Mouse (Mus musculus) stomach, postnatal 0 days (tissue): ENCODE measurements at regions not wholly inside any gene's neighbourhood (a gene's known extent, or its start where the extent isn't known, plus 50 kb on each side); places are given as distances from the start of the nearest gene placed in this dataset.

ENCODE experiments used
- ATAC-seq: fragments of 200-750 bp; cut with Nextera tagmentation; 2 replicates; pipeline ENCODE4 v1.8.0; 2017; ENCODE audit not compliant: low FRiP score, low TSS enrichment
- DNase-seq: peaks from one replicate; pipeline ENCODE4 v3.0.0-alpha.2; 2016; ENCODE audit warnings: low spot score
- H3K27ac ChIP-seq: fragments of 300-500 bp; sonication (generic); replicated peaks from 2 replicates; pipeline ENCODE4 v1.5.1; 2014; ENCODE audit warnings: mild to moderate bottlenecking, control low read depth
- H3K27me3 ChIP-seq: fragments of 300-500 bp; sonication (generic); 2 replicates; pipeline ENCODE4 v1.6.1; 2014; ENCODE audit warnings: low read length; ENCODE audit not compliant: control insufficient read depth, insufficient read depth
- H3K36me3 ChIP-seq: fragments of 300-500 bp; sonication (generic); 2 replicates; pipeline ENCODE4 v1.6.1; 2014; ENCODE audit warnings: low read length, mixed read lengths; ENCODE audit not compliant: control insufficient read depth, insufficient read depth
- H3K4me1 ChIP-seq: fragments of 300-500 bp; sonication (generic); replicated peaks from 2 replicates; pipeline ENCODE4 v1.6.1; 2014; ENCODE audit warnings: antibody characterized with exemption; ENCODE audit not compliant: control insufficient read depth, insufficient read depth
- H3K4me2 ChIP-seq: fragments of 300-500 bp; sonication (generic); replicated peaks from 2 replicates; pipeline ENCODE4 v1.6.1; 2014; ENCODE audit warnings: low read depth, mild to moderate bottlenecking, control low read depth, moderate library complexity
- H3K4me3 ChIP-seq: fragments of 300-500 bp; sonication (generic); 2 replicates; pipeline ENCODE4 v1.5.1; 2014; ENCODE audit warnings: low read depth, low read length, control low read depth
- H3K9ac ChIP-seq: fragments of 300-500 bp; sonication (generic); 2 replicates; pipeline ENCODE4 v1.6.1; 2014; ENCODE audit warnings: mild to moderate bottlenecking, low read length, control low read depth, mixed read lengths
- H3K9me3 ChIP-seq: fragments of 300-500 bp; sonication (generic); 2 replicates; pipeline ENCODE4 v1.6.1; 2016; ENCODE audit warnings: low read length; ENCODE audit not compliant: control insufficient read depth
- CTCF ChIP-seq: IDR thresholded peaks from 2 replicates; pipeline ENCODE4 v1.5.1; 2016; ENCODE audit warnings: antibody characterized with exemption, low read depth, mild to moderate bottlenecking, moderate library complexity
- EP300 ChIP-seq: optimal IDR thresholded peaks from 2 replicates; pipeline ENCODE3; 2016; ENCODE audit warnings: antibody characterized with exemption
- WGBS: fragments of 180-500 bp; shearing (Covaris S2); extraction: QIAGEN DNeasy Blood & Tissue Kit; methylation state at CpG from one replicate; pipeline ENCODE4 v1.1.7; 2014; 5-methylcytosine and 5-hydroxymethylcytosine counted together

DNA sequence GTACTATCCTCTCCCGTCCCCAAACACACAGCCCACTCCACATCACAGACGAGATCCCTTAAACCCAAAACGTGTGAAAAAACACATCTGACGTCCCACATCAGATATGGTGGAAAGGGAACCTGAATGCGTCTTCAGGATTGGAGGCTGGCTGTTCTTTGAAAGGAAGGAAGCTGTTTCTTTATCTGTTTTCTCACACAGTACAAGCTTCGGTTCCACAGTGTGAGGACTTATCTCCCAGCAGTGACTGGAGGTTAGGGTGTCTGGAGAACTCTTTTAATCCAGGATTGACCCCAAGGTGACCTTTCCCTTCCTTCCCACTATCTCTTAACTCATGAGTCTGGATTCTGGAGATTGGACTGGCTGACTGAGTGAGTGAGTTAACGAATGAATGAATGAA lies 225.8 kb upstream of the Klf3 start:
- Histone ChIP-seq H3K27ac (peak overlapping the region; percentile 63), H3K4me1 (peaks cover 6% of the 10 kb centered on the region), H3K4me2 (no peak overlapping the region), H3K4me3 (no peak overlapping the region), H3K27me3 (no peaks in the 10 kb centered on the region), H3K36me3 (no peaks in the 10 kb centered on the region), H3K9ac (no peak overlapping the region), H3K9me3 (no peaks in the 10 kb centered on the region)
- WGBS = 60% methylated on average over 7 of the region's 7 CpGs
- TF ChIP-seq EP300 = no peak
- no peak for TF ChIP-seq CTCF
- ATAC-seq (no peak), DNase-seq (no peak)

DNA sequence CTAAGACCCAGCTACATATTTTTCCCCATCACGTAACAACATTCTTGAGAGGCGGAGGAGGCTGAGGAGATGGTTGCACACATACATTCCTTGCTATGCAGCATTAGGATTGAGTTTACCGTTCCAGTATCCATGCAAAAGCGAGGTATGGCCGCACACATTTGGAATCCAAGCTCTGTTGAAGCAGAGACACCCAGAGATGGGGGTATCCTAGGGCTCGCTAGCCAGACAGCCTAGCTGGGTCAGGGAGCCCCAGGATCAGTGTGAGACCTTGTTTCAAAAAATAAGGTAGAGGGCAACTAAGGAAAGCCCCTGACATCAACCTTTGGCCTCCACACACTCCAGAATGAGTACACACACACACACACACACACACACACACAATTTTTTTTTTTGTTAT lies 224.7 kb upstream of the Klf3 start:
- 96% methylated on average over 6 of the region's 6 CpGs for WGBS
- ATAC-seq (no peak), DNase-seq (no peak)
- TF ChIP-seq EP300 (no peak), CTCF (no peak)
- no peaks in the 10 kb centered on the region for H3K36me3 ChIP-seq
- H3K9ac ChIP-seq = no peak overlapping the region
- H3K27me3 ChIP-seq = no peaks in the 10 kb centered on the region
- H3K4me3 ChIP-seq = no peak overlapping the region
- peaks cover 6% of the 10 kb centered on the region for H3K4me1 ChIP-seq
- no peak overlapping the region for H3K27ac ChIP-seq
- H3K9me3 ChIP-seq = no peaks in the 10 kb centered on the region
- no peak overlapping the region for H3K4me2 ChIP-seq

DNA sequence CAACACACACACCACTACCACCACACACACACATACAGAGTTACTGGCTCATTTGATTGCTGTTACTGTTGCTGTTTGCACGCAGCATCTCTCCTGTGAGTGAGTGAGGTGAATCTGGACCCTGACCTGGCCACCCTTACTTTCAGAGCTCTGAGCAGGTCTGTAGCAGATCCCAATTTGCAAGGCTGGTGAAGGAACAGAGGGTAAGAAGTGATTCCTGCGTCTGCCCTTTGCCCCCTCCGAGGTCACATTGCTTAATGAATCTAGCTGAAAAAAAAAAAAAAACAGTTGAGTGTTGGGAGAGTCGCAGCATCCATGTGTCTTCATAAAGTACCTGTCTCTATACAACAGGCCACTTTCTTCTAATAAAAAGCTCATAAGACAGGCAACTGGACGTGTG lies 224.1 kb upstream of the Klf3 start:
- Histone ChIP-seq H3K27me3 (no peaks in the 10 kb centered on the region), H3K4me2 (no peak overlapping the region), H3K9ac (no peak overlapping the region)

DNA sequence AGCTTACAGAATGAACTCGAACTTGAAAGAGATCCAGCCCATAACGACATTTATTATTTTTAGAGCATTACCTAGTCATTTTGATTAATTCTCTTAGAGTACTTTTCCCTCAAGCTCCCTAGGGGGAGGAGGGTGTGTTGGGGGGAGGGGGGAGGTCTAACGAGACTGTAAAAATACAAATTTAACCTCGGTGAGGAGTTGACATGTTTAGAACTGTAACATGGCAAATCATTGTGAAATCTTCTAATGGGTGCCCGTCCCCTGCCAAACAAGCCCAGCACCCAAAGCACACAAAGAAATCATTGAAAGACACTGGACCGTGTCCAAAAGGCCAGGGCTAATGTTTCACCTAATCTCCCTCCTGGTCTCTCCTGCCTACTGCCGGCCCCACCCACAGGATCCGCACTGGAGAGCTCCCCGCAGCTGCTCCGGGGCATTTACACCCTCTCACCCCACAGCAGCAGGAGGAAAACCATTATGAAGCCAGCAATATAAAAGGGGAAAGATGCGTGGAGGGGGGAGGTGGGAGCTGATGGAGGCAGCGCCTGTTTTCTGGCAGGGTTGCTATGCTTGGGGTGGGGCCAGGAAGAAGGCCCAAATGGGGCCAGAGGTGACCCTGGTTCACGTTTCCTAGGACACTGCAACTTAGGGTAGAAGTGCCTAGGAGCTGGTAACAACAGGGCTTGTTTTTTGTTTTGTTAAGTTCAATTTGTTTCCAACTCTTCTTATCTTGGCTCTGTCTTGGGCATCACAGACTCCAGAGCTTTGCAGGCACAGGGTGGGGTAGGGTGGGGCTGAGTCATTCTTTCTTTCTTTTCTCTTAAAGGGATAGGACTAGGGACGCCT lies 223.5 kb upstream of the Klf3 start:
- Histone ChIP-seq H3K4me3 (peak overlapping the region; percentile 21; the same call in 1 of the 2 replicates), H3K4me2 (peak overlapping the region; percentile 47), H3K9ac (peak overlapping the region; percentile 55), H3K36me3 (no peaks in the 10 kb centered on the region), H3K27me3 (no peaks in the 10 kb centered on the region), H3K27ac (peak overlapping the region; percentile 90), H3K4me1 (peaks cover 6% of the 10 kb centered on the region), H3K9me3 (no peaks in the 10 kb centered on the region)
- TF ChIP-seq EP300 (no peak), CTCF (0 out of 2 replicates have a peak, but pooled peaks have one; percentile 18)
- ATAC-seq (peak; percentile 91), DNase-seq (peak; percentile 88)
- WGBS = 5% methylated on average over 14 of the region's 14 CpGs

More for the DNA sequence above, 224.1 kb upstream of the Klf3 start:
- no peak for TF ChIP-seq CTCF
- no peak for TF ChIP-seq EP300
- peaks cover 6% of the 10 kb centered on the region for H3K4me1 ChIP-seq
- H3K36me3 ChIP-seq = no peaks in the 10 kb centered on the region
- H3K4me3 ChIP-seq = no peak overlapping the region
- WGBS = 37% methylated on average over 5 of the region's 5 CpGs
- ATAC-seq (no peak; the same call in 1 of the 2 replicates), DNase-seq (no peak)
- H3K27ac ChIP-seq = peak overlapping the region; percentile 90; the same call in 1 of the 2 replicates
- H3K9me3 ChIP-seq = no peaks in the 10 kb centered on the region

DNA sequence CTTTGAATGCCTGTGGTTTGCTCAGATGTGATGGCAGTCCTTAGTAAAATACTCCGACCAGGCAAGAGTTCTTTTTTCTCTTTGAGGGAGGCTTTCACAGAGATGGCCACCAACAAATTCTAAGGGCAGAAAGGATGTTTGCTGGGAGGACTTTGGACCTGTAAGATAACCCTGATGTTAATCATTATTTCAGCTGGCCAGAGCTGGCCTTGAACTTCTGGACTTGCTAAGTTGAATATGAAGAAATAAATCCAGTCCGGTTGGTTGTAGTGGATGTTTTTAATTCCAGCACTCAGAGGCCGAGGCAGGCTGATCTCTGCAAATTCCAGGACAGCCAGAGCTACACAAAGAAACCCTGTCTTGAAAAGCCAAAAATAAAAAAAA lies 222.9 kb upstream of the Klf3 start:
- H3K27ac ChIP-seq = peak overlapping the region; percentile 90
- TF ChIP-seq CTCF (no peak), EP300 (no peak)
- no peaks in the 10 kb centered on the region for H3K9me3 ChIP-seq
- peak overlapping the region; percentile 47; the same call in 1 of the 2 replicates for H3K4me2 ChIP-seq
- no peak overlapping the region for H3K4me3 ChIP-seq
- WGBS = 62% methylated on average over 3 of the region's 3 CpGs
- H3K36me3 ChIP-seq = no peaks in the 10 kb centered on the region
- H3K27me3 ChIP-seq = no peaks in the 10 kb centered on the region
- ATAC-seq (no peak), DNase-seq (no peak)
- H3K4me1 ChIP-seq = peaks cover 6% of the 10 kb centered on the region
- H3K9ac ChIP-seq = no peak overlapping the region

DNA sequence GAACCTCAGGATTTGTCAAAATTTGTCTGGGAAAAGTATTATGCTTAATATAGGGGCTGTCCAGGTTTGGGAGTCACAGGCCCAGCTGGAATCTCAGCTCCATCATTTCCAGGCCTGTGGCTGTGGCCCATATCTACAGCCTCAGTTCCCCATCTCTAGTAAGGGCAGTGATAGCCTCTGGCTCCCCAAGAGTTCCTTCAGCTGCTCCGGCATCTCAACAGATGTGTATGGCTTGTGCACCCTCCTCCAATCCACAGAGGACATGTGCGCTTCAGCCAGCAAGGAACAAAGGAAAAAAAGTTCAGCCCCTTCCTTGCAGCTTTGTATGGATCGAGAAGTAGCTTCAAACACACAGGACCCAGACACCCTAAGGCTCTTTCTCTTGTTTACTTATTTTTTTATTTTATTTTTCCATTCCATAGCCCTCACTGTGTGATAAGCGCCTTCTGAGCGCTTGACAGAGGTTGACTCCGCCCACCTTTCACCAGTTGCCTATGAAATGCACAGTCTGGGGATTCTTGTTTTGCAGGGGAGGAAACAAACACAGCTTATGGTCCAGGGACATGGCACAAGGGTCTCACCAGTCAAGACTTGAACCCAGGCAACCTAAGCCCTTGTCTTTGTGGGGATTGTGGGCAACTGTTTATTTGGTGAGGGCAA lies 222.3 kb upstream of the Klf3 start:
- Histone ChIP-seq H3K36me3 (no peaks in the 10 kb centered on the region), H3K4me2 (no peak overlapping the region), H3K4me3 (no peak overlapping the region), H3K4me1 (peaks cover 6% of the 10 kb centered on the region), H3K27me3 (no peaks in the 10 kb centered on the region), H3K27ac (0 out of 2 replicates have a peak overlapping the region, but pooled peaks have one; percentile 24), H3K9me3 (no peaks in the 10 kb centered on the region), H3K9ac (no peak overlapping the region)
- DNase-seq (no peak), ATAC-seq (no peak)
- TF ChIP-seq CTCF (no peak), EP300 (no peak)
- 76% methylated on average over 6 of the region's 6 CpGs for WGBS
